Mouse (Mus musculus) adrenal gland, adult 18-20 months (tissue): ENCODE data around the gene Rrp7a. TPM values are rescaled to one million over a fixed set of nuclear protein-coding genes. Genes with fewer than 3 reads are reported as not detected.
A peak's percentile ranks its signal among the peaks of the same experiment; 100 is the strongest.

Experiments used
- DNase-seq, 2 experiments: peaks; one replicate each; pipeline ENCODE4 v3.0.0; 2021 to 2022; ENCODE audit warnings: low spot score in 2 of 2
- total RNA-seq, 2 experiments: library from RNA; stranded (reverse); gene quantifications; 1 replicate in 1 of 2; 2 replicates in 1 of 2; pipeline ENCODE4 v1.2.3; 2021

The Rrp7a gene
- total RNA-seq, 2 experiments from 2014 or later = 111 to 113 TPM

DNA sequence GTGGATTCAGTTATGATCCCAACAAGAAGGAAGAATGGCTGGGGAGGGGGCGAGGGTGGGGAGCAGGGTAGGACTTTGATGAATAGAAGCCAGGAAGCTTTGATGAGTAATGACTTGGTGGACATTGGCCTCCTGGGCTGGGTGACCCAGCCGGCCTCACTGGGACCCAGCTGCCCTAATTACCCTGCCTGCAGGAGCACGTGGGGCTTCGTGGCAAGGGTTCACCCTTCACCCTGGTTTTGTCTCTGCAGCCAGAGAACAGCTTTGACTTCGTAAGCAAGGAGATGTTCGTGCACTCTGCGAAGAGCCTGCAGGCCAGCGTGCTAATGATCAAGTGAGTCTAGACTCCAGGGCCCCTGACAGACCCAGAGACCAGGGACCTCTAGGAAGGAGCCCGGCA lies 8.5 kb downstream of the Rrp7a start:
- DNase-seq = no peak

- DNase-seq = peak; percentile 73 to 74
These were observed 9.7 kb downstream of the Rrp7a start for GRCm38 (mm10) chr15:83112898-83113297.

DNA sequence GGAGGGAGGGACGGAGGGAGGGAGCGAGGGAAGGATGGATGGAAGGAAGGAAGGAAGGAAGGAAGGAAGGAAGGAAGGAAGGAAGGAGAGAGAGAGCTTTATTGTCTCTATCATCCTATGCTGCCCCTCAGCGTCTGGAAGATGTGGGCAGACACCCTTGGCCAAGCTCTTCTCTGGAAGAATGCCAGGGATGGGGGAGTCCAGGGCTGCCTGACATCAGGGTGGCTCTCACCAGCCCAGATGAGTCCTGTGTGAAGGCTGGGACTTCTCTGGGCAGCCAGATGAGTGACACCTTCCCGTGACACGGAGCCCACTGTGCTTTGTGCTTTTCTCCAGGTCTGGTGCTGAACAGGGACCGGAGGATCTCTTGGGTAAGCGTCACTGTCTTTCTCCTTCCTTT lies 10.7 kb downstream of the Rrp7a start:
- no peak for DNase-seq

- DNase-seq = no peak
These were observed 11.3 kb downstream of the Rrp7a start for GRCm38 (mm10) chr15:83111290-83111689.

- no peak for DNase-seq
These were observed 14.8 kb downstream of the Rrp7a start for GRCm38 (mm10) chr15:83107814-83108213.

DNA sequence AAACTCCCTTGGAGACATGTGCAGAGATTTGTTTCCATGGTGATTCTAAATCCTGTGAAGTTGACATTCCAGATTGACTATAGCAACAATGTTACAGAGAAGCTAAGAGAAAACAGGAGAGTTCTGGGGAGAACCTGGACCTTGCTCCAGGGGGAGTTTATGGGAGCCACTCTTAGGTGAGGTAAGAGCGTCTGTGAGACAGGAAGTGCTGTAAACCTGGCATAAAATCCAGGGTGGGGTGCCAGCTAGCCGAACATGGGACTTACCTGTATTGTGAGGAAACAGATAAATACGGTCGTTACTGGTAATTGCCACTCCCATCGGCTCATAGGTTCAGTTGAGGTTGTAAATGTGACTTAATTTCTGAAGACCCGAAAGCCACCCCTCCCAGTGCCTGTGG lies 16.2 kb downstream of the Rrp7a start:
- DNase-seq = no peak

GRCm38 (mm10) chr15:83103111-83103510 lies 19.5 kb downstream of the Rrp7a start:
- DNase-seq = no peak

DNA sequence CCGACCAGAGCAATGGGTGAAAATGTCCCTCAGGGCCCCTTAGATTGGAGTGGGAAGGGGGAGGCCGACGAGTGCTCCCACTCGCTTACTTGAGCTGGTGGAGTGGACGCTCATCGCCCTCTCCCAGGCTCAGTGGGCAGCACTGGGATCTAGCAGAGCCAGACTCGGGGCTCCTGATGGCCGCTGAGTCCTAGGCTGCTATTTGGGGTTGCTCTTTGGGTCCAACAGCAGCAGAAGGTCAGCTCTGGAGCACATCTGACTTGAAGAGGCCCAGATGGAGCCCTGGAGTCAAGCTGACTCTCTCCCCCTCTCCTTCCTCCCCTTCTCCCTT lies 22.3 kb downstream of the Rrp7a start:
- no peak for DNase-seq

DNA sequence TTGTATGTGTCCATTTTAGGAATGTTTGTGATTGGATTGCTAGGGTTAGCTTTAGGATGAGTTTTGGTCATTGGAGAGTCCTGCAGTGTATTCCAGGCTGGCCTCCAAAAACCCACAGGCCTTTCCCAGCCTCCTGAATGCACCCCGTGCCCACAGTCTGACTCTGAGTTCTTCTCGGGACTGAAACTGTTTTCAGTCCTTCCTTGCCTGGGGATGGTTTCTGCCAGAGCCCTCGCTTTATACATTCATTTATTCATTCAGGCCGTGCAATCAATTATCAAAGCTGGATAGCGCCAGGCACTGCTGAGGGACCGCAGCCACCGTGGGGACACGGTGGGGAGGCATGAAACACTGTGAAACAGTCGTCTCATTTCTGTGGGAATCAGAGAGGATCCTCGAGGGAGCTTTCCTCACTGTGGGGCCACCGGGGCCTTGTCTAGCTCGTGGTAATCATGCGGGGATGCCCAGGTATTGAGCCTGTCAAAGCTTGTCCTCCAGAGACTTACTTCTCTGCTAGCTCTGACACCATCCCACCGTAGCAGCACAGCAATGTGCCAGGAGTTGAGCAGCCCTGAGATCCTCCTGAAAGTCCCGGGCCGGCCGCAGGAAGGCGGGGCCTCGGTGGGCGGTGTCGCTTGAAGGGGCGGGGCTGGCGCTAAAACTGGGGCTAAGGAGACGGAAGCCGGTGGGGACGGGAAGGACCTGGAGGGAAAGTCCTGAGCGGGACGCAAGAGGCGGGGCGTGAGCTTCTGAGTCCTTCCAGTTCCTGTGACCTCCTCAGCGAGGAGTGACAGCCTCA lies 22.9 kb downstream of the Rrp7a start:
- peak; percentile 93 to 95 for DNase-seq

DNA sequence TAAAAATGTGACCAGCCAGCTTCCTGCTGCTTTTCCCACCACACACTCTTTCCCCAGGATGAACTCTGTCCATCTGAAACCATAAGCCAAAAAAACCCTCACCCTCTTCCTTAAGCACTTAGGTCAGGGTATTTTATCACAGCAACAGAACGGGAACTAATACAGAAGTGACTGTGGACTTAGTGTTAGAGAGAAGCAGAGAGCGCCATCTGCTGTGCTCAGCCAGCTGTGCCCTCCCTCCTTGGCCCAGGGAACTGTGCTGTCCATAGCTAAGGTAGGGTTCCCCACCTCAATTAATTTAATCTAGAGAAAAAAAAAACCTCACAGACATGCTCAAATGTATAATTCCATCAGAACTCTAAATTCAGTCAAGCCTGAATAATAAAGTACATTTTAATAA lies 26.7 kb downstream of the Rrp7a start:
- DNase-seq = no peak

DNA sequence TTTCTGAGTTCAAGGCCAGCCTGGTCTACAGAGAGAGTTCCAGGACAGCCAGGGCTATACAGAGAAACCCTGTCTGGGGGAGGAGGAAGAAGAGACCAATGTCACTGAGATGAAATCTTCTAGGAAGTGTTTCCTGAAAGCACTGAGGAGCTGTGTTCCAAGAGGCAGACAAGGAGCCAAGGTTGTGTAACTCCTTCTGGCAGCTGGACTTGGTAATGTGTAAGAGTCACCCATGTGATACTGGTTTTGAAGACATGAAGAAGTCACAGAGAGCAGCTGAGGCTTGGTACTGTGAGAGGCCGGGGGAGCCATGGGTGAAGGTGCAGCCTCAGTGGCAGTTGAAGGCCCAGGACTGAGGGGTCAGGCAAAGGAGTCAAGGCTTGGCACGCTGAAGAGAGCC lies 28.9 kb downstream of the Rrp7a start:
- DNase-seq = no peak

DNA sequence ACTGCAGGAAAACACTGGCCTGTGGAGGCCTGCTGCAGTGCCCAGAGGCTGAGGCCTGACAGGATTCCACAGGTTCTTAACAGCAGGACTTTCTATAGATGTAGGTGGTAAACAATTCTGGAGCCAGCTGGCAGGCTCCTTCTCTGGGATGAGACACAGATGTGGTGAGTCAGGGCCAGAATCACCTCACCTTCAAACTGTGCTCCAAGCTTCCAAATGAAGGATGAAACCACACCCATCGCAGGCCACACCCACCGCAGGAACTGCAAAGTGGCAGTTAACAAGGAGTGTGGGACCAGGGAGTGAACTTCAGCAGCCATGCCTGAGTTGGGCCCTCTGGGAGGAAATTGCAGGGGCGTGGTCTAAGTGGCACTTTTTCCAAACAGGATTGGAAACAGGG lies 31.7 kb downstream of the Rrp7a start:
- no peak for DNase-seq

DNA sequence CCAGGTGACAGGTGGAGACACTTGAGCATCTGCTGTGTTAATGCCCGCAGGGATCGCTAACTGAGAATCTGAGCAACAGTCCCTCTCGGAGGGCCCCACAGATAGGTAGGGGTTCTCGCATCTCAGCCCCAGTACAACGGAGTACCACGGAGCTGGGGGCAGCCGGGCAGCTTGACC lies 33.3 kb downstream of the Rrp7a start, which contains the start of gene Serhl:
Gene Serhl (plus strand): TSS at position 78 of the 177 bp plus-strand sequence.
- no peak for DNase-seq

- no peak for DNase-seq
These were observed 33.8 kb downstream of the Rrp7a start for GRCm38 (mm10) chr15:83088495-83089428.

- DNase-seq = no peak
These were observed 35.8 kb downstream of the Rrp7a start for GRCm38 (mm10) chr15:83086636-83087328.

DNA sequence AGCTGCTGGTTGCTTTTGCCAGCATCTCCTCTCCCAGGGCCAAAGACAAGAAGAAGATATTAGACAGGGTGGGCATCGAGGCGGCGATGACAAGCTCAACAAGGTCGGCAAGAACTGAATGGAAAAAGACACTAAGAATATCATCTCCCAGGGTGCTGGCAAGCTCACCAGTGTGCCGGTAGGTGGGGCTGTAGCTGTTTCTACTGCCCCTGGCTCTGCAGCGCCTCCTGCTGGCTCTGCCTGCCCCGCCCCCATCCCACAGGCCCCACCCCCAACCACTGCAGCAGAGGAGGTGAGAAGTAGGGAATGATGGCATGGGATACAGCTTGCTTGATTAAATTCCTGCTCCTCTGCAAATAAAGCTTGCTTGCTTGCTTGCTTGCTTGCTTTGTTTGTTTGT lies 36.7 kb downstream of the Rrp7a start:
- peak; percentile 61 to 65 for DNase-seq

DNA sequence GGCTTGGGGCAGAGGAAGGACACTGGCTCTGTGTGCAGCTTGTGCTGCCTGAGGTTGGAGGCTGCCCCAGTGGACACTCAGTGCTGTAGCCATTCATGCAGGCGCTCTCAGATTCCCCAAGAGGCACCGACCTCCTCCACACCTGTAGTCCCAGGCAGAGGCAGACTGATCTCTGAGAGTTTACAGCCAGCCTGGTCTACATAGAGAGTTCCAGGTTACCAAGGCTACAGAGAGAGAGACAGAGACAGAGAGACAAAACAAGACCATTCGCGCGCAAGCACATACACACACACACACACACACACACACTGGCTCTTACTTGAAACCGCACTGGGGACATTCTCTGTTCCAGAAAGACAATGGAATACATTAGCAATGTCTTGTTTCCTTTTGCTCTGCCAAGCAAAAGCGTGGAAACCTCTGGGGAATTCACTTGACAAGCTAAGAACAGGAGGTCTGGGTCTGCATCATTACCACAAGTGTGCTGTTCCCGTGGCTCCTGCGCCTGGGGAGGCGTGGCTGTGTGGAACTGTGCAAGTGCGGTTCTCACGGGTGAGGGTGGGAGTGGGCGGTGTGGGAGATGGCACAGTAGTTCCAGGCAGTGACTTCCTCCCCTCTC lies 38.5 kb downstream of the Rrp7a start:
- no peak for DNase-seq

GRCm38 (mm10) chr15:83083530-83083929 lies 39.1 kb downstream of the Rrp7a start:
- no peak for DNase-seq

GRCm38 (mm10) chr15:83075607-83076525 lies 46.7 kb downstream of the Rrp7a start:
- no peak for DNase-seq

DNA sequence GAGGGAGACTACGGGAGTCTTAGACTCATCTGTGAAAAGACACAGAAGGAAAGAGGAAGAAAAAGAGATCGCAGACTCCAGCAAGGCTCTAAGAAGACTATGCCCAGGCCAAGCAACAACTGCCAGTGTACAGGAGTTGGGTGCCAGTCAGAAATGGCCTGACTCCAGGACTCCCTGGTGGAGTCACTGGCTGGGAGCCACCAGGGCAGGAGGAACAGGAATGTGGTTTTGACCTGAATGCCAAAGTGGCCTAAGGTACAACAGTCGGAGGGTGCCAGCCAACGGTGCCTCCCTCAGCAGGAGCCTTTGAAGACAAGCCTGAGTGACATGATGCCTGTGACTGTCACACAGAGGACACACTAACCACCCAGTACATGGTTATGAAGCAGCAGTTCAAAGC lies 48.4 kb downstream of the Rrp7a start:
- no peak for DNase-seq

DNA sequence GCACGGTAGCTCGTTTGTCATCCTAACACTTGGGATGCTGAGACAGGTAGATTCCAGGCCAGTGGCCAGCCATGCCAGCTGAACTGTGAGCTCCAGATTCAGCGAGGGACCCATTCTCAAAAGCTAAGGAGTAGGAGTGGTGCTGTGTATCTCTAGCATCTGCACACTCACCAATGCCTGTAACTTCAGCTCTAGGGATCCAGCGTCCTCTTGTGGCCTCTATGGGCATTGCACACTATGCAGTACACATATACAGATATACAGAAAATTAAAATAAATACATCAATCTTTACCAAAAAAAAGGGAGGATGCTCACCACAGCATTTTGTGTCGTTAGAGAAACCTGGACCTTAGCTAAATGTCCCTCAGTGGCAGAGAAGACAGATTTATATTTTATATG lies 50.8 kb downstream of the Rrp7a start:
- DNase-seq = no peak
